Mouse (Mus musculus): Measurements from ENCODE around the gene Adcy7. TPM values are rescaled to one million over a fixed set of nuclear protein-coding genes. Genes with fewer than 3 reads are reported as not detected.

Gene Adcy7
- polyA plus RNA-seq, 1 experiment: not detected

- TF ChIP-seq CTCF (IDR thresholded peaks at IDR 0.05; ENCODE audit: insufficient read depth, low read depth, low read length) (no peak), POLR2A (IDR thresholded peaks at IDR 0.05; ENCODE audit: insufficient read depth, low read depth, low read length) (no peak)
- Histone ChIP-seq H3K4me1 (ENCODE audit: control insufficient read depth, insufficient read depth, low read length) (peaks cover 12% of the 10 kb centered on the region), H3K4me3 (ENCODE audit: insufficient read depth, low read depth, low read length) (no peak overlapping the region), H3K27ac (ENCODE audit: insufficient read depth, low read depth, low read length) (no peak overlapping the region)
- 93% methylated on average over 13 of the region's 13 CpGs for WGBS
Measured at GRCm38 (mm10) chr8:88283243-88284115, 11.3 kb downstream of the Adcy7 start.

GRCm38 (mm10) chr8:88284738-88285137, 12.5 kb downstream of the Adcy7 start:
- peaks cover 12% of the 10 kb centered on the region for H3K4me1 ChIP-seq (ENCODE audit: control insufficient read depth, insufficient read depth, low read length)
- TF ChIP-seq CTCF (IDR thresholded peaks at IDR 0.05; ENCODE audit: insufficient read depth, low read depth, low read length): no peak
- TF ChIP-seq POLR2A (IDR thresholded peaks at IDR 0.05; ENCODE audit: insufficient read depth, low read depth, low read length): no peak
- whole genome bisulfite sequencing: 55% methylated on average over 7 of the region's 7 CpGs
- no peak overlapping the region for H3K4me3 ChIP-seq (ENCODE audit: insufficient read depth, low read depth, low read length)
- no peak overlapping the region for H3K27ac ChIP-seq (ENCODE audit: insufficient read depth, low read depth, low read length)

- 87% methylated on average over 8 of the region's 8 CpGs for WGBS
- H3K27ac ChIP-seq (ENCODE audit: insufficient read depth, low read depth, low read length): no peak overlapping the region
- H3K4me3 ChIP-seq (ENCODE audit: insufficient read depth, low read depth, low read length): no peak overlapping the region
- TF ChIP-seq CTCF (IDR thresholded peaks at IDR 0.05; ENCODE audit: insufficient read depth, low read depth, low read length) (no peak), POLR2A (IDR thresholded peaks at IDR 0.05; ENCODE audit: insufficient read depth, low read depth, low read length) (no peak)
- H3K4me1 ChIP-seq (ENCODE audit: control insufficient read depth, insufficient read depth, low read length): peaks cover 12% of the 10 kb centered on the region
Measured at GRCm38 (mm10) chr8:88285469-88286356, 13.5 kb downstream of the Adcy7 start.

- Histone ChIP-seq H3K4me3 (ENCODE audit: insufficient read depth, low read depth, low read length) (no peak overlapping the region), H3K4me1 (ENCODE audit: control insufficient read depth, insufficient read depth, low read length) (peaks cover 12% of the 10 kb centered on the region), H3K27ac (ENCODE audit: insufficient read depth, low read depth, low read length) (no peak overlapping the region)
- 84% methylated on average over 14 of the region's 14 CpGs for WGBS
- no peak for TF ChIP-seq CTCF (IDR thresholded peaks at IDR 0.05; ENCODE audit: insufficient read depth, low read depth, low read length)
- no peak for TF ChIP-seq POLR2A (IDR thresholded peaks at IDR 0.05; ENCODE audit: insufficient read depth, low read depth, low read length)
Measured at GRCm38 (mm10) chr8:88286421-88286960, 14.3 kb downstream of the Adcy7 start.

GRCm38 (mm10) chr8:88288622-88289242, 16.5 kb downstream of the Adcy7 start:
- Histone ChIP-seq H3K4me3 (ENCODE audit: insufficient read depth, low read depth, low read length) (no peak overlapping the region), H3K4me1 (ENCODE audit: control insufficient read depth, insufficient read depth, low read length) (peaks cover 10% of the 10 kb centered on the region), H3K27ac (ENCODE audit: insufficient read depth, low read depth, low read length) (no peak overlapping the region)
- WGBS: 91% methylated on average over 12 of the region's 12 CpGs
- TF ChIP-seq CTCF (IDR thresholded peaks at IDR 0.05; ENCODE audit: insufficient read depth, low read depth, low read length): no peak
- no peak for TF ChIP-seq POLR2A (IDR thresholded peaks at IDR 0.05; ENCODE audit: insufficient read depth, low read depth, low read length)

- Histone ChIP-seq H3K4me3 (ENCODE audit: insufficient read depth, low read depth, low read length) (no peak overlapping the region), H3K27ac (ENCODE audit: insufficient read depth, low read depth, low read length) (no peak overlapping the region), H3K4me1 (ENCODE audit: control insufficient read depth, insufficient read depth, low read length) (peaks cover 4% of the 10 kb centered on the region)
- 64% methylated on average over 1 of the region's 1 CpGs for WGBS
- no peak for TF ChIP-seq CTCF (IDR thresholded peaks at IDR 0.05; ENCODE audit: insufficient read depth, low read depth, low read length)
- TF ChIP-seq POLR2A (IDR thresholded peaks at IDR 0.05; ENCODE audit: insufficient read depth, low read depth, low read length): no peak
Measured at GRCm38 (mm10) chr8:88289901-88290300, 17.7 kb downstream of the Adcy7 start.

- no peaks in the 10 kb centered on the region for H3K4me1 ChIP-seq (ENCODE audit: control insufficient read depth, insufficient read depth, low read length)
- H3K27ac ChIP-seq (ENCODE audit: insufficient read depth, low read depth, low read length): no peak overlapping the region
- WGBS: 84% methylated on average over 13 of the region's 13 CpGs
- TF ChIP-seq CTCF (IDR thresholded peaks at IDR 0.05; ENCODE audit: insufficient read depth, low read depth, low read length) (no peak), POLR2A (IDR thresholded peaks at IDR 0.05; ENCODE audit: insufficient read depth, low read depth, low read length) (no peak)
- H3K4me3 ChIP-seq (ENCODE audit: insufficient read depth, low read depth, low read length): no peak overlapping the region
Measured at GRCm38 (mm10) chr8:88290326-88291304, 18.4 kb downstream of the Adcy7 start.
